Mouse (Mus musculus) heart, postnatal 14 days (tissue): ENCODE measurements around the gene Dkk3. TPM values are rescaled to one million over a fixed set of nuclear protein-coding genes. Genes with fewer than 3 reads are reported as not detected.

ENCODE experiments used
- DNase-seq, 2 experiments: peaks; one replicate each; pipeline ENCODE4 v3.0.0; 2021 to 2022
- intact Hi-C: fragments of 180-260 bp; cut with DNase I; formaldehyde crosslinking; loops from one replicate; pipeline ENCODE4 v1.15.1; 2025
- total RNA-seq, 2 experiments: library from RNA; stranded (reverse); gene quantifications; 2 replicates each; pipeline ENCODE4 v1.2.3; 2021

Dkk3 gene
- total RNA-seq, 2 experiments from 2014 or later = 21.3 to 48.5 TPM

GRCm38 (mm10) chr7:112086186-112086585 lies 72.7 kb downstream of the Dkk3 start:
- intact Hi-C loops = loop anchor here (1.0 kb wide), 1 partner anchor 283 kb away; no protein-coding TSS in a partner anchor
- no peak for DNase-seq

GRCm38 (mm10) chr7:112085062-112085461 lies 73.8 kb downstream of the Dkk3 start:
- intact Hi-C loops = loop anchor here (1.0 kb wide), 1 partner anchor 95 kb away; no protein-coding TSS in a partner anchor
- peak; percentile 89 to 92 for DNase-seq

- no peak for DNase-seq
- intact Hi-C loops = no loop called here
Observed at GRCm38 (mm10) chr7:112084222-112084621, 74.6 kb downstream of the Dkk3 start.

GRCm38 (mm10) chr7:112082636-112083035 lies 76.2 kb downstream of the Dkk3 start:
- intact Hi-C loops = no loop called here
- no peak for DNase-seq

GRCm38 (mm10) chr7:112074868-112075267 lies 84.0 kb downstream of the Dkk3 start:
- intact Hi-C loops = loop anchor here (5.0 kb wide), 1 partner anchor 48 kb away; no protein-coding TSS in a partner anchor
- no peak for DNase-seq

Other genes starting within 250 kb of the Dkk3 start
- 10 to 100 TPM; 65.8 to 66.1 TPM for gene Usp47, start 135.6 kb downstream of the Dkk3 start, total RNA-seq
- gene Mical2, start 66.8 kb upstream of the Dkk3 start, total RNA-seq = 100 to 1,000 TPM; 105 to 127 TPM